Mouse (Mus musculus) c-Kit-positive CD71-positive TER-119-negative erythroid progenitor cells, embryonic 14.5 days (primary cell): ENCODE results near the gene Cenps.
"Not testable (repeated sequence)": the region's sequence is repeated elsewhere in the genome, so short reads cannot be mapped to it uniquely, and the experiment has no call there.

Source experiments
- DNase-seq: peaks from one replicate; pipeline ENCODE4 v3.0.0-alpha.2; 2013; ENCODE audit warnings: low read depth

Cenps gene

DNA sequence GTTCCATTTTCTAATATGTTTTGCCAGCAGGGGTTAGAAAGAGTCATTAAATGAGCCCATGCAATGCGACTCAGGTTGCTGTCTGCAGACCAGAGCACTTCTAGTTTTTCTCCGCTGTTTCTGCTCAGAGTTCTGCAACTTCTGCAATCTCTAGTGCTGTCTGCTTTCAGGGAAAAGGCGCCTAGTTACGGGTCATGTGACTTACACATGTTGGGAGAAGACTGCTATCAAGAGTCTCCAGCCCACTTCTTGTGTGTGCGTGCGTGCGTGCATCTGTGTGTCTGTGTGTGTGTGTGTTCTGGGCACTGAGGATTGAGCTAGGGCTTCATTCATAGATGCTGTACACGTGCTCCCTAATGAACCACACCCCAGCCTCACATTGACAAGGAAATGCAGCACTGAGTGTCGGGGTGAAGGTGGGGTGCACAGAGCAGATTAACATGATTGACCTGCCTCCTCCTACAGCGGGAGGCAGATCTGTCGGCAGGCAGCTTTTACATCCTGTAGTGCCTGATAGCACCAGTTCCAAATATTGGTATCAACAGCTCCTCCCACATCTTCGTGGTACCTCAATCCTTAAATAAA, 17.4 kb downstream of the Cenps start:
- DNase-seq: peak; percentile 22

DNA sequence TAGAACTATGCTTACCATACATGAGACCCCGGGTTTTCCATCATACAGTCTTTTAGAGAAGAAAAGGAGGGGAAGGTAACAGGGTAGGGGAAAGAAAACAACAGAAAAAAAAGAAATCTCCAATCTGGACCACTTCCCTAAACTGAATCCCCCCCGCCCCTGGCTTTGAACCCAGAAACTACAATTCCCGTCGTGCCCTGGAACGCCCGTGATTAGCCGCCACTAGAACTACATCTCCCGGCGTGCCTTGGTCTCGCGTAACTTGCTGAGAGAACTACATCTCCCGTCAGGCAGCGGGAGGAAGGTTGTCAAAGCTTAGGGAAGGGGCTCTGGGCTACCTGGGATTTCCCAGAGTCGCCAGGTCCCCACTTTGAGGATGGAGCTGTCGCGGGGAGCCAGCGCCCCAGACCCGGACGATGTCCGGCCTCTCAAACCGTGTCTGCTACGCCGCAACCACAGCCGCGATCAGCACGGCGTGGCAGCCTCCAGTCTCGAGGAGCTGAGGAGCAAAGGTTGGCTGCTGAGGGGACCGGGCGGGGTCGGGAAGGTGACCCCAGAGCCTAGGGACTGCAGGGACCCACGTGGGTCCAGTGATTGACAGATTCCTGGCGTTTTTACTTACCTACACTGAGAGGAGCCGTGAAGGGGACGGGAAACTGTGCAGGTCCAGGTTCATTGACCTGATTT, 33.4 kb downstream of the Cenps start, which contains the start of gene Dffa:
Gene Dffa, plus strand, starts transcription at position 272 of the 687 bp plus-strand sequence.
- DNase-seq: peak; percentile 87

DNA sequence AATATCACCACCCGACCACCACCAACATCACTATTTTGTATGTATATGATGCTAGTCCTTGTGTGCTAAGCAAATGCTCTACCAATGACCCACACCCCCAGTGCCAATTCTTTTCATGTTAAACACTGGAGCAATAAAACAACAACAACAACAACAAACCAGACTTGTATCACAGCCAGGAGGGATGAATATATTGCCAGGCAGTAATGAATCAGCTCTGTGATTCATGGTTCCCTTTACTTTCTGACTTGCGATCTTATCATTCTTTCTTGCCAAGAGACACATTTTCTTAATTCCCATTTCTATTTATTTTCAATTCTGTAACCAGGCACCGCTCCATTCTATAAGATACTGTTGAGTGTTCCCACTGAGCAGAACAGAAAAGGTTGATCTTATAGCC, 36.0 kb downstream of the Cenps start:
- DNase-seq: no peak

DNA sequence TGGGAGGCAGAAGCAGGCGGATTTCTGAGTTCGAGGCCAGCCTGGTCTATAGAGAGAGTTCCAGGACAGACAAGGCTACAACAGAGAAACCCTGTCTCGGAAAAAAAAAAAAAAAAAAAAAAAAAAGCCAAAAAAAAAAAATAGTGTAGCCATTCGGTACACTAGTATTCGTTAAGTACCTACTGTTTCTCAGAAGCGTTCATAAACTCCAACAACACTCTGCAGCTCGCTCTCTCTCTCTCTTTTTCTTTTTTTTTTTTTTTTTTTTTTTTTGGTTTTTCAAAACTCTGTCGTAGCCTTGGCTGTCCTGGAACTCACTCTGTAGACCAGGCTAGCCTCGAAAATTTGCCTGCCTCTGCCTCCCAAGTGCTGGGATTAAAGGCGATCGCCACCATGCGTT, 37.0 kb downstream of the Cenps start:
- not testable (repeated sequence) for DNase-seq

DNA sequence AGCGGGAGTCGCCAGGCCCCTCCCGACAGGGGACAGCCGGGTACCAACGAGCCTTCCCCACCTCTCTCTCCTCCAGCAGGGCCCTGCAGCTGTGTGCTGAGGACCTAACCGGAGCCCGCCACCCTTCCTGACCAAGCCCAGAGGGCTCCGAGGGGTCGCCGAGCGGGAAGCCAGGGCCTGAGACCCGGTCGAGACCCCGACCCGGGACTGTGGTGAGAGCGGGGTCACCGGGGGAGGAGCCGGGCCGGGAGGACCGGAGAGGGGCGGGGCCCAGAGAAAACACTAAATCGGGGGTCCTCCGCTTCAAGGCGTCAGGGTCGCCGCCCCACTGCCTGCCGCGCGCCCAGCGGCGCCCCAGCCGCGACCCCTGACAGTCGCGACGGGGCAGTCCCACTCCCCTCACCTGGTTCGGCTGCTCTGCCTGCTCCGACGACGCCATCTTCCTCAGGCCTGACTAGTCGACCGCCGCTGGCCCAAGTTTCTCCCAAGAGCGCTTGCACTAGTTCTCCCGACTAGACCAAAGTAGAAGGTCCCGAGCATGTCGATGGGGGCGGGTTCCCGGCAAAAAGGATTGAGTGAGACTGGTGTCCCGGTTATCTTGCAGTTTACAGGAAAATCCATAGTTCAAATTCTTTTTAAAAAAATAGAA, 37.9 kb downstream of the Cenps start, which contains the start of gene Pex14:
Gene Pex14, minus strand, starts transcription at position 508 of the 649 bp plus-strand sequence.
- DNase-seq: peak; percentile 88

DNA sequence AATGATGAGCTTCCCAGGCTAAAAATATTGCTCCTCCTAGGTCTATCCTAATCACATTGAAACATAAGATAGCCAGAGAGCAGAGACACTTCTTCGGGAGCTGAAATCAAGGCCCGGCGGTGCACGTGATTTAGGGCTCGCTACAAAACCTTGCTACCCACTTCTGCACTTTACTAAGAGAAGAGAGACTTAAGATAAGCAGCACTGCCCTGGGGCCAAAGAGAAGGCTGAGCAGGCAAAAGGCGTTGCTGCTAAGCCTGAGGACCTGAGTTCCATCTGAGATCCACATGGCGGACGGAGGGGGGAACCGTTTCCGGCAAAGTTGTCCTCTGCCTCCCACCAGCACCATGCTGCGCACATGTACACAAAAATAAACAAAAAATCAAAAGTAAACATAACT, 38.9 kb downstream of the Cenps start:
- DNase-seq: peak; percentile 20

DNA sequence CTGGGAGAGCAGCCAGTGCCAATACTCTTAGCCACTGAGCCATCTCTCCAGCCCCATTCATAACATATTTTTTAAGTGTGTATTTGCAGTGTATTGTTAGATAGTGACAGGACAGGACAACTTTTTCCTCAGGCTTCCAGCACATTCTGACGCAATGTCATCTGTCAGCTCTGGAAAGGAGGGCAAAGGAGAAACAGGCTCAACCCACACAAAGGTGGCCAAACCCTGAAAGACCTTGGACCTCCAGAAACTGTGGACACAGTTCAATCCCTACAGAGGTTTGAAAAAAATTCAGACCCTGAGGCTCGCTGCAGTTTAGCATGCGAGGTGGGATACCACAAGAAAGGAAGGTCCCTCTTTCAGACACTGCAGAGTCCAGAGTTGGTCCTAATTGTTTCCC, 39.5 kb downstream of the Cenps start:
- DNase-seq: no peak

DNA sequence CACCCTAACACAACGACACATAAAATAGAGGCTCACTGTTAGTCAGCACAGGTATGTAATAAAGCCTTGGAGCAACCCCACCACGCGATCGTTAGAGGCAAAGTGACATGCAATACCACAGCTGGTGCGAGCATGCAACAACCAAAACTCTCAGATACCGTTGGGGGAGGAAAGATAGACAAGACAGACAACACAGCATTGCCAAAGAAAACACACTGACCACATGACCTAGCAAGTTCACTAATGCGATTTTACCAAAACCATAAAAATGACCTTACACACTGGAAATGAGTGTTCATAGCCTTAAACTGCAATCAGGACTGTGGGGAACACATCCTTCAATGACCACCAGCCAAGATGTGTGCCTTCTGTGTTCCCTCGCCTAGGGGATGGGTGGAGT, 46.1 kb downstream of the Cenps start:
- DNase-seq: no peak

DNA sequence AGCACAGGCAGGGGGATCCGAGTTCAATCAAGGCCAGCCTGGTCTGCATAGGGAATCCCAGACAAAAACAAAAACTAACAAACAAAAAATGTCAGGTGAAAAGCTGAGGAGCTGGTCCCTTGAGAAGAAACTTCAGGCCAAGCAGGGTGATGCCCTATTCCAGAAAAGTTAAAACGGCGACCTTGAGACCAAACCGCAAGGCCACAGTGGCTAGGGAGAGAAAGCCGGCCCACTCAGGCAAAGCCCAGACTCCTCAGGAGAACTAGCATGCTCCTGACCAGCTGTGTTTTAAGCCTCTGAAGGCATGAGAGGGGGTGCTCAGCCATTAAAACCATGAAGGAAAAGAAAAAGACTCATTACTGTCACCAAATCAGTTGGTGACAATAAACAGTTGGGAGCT, 52.0 kb downstream of the Cenps start:
- DNase-seq: no peak

DNA sequence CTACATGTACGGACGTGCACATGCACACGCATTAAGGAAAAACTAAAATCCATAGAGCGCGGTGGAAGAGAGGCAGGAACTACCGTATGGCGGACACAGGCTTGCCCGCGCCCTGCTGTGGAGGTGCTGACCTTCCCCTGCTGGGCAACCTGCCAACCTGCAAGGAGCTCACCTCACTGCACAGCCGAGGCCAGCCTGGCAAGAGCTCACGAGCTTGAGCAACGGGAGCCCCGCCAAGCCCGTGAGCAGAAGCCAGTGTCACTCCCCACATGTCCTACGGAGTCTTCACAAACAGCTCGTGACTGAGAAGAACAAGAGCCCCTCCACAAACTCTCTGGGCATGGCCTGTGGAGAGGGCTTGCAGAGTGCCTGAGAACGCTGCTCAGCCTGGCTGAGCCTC, 55.9 kb downstream of the Cenps start:
- DNase-seq: no peak

DNA sequence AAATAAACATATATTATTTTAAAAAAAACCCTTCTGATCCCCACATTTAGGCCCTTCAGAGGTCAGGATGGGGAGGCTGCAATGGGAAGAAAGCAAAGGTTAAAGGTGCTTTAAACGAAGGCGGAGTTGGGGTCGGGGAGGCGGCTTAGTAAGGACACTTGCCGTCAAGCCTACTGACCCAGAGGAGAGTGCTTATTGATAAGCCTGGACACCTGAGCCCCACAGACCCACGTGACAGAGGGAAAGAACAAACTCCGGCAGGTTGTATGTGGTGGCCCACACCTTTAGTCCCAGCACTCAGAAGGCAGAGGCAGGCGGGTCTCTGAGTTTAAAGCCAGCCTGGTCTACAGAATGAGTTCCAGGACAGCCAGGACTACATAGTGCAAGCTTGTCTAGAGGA, 57.3 kb downstream of the Cenps start:
- no peak for DNase-seq

DNA sequence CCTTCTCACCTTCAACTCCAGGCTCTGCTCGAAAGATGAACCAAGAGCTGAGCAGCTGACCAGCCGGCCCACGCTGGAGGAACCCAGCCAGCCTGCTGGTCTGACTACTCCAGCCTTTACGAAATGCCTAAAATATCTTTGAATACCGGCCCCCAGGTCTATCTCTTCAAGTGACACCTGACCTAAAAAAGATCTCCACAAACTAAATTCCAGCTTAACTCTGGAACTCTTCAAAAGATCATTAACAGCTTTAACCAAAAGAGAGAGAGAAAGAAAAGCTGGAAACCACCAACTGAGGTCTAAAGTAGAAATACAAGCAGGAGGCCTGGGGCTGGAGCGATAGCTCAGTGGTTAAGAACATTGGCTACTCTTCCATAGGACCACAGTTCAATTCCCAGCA, 57.8 kb downstream of the Cenps start:
- no peak for DNase-seq

DNA sequence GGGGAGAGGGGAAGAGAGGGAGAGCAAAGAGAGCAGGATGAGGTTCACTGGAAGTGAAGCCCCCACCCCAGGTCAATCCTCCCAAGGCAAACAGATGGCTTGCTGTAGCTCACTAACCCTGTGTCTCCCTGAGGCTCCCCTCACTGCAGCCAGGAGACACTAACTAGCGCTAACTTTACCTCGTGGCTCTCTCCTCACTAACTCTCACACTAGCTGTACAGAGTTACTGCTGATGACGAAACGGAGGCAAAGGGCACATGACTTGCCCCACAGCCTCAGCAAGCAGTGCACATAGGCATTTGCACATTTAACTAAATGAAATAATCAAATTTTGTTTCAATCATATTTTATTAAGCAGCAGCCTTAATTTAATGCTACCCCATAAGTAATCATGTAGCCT, 59.2 kb downstream of the Cenps start:
- no peak for DNase-seq
